Mouse (Mus musculus): Measurements from ENCODE around the gene Ints2. TPM values are rescaled to one million over a fixed set of nuclear protein-coding genes. Genes with fewer than 3 reads are reported as not detected.

The Ints2 gene
- polyA plus RNA-seq, 1 experiment from 2014 or later = 26.3 TPM

Other genes starting within 250 kb of the Ints2 start
- gene Brip1, start 56.4 kb downstream of the Ints2 start, polyA plus RNA-seq (2016; fragmentation: Nextera tagmentation; extraction: Ambion mirVana) = 8.9 and 9.5 TPM in 2 replicates
- gene Med13, start 100.0 kb upstream of the Ints2 start, polyA plus RNA-seq (2016; fragmentation: Nextera tagmentation; extraction: Ambion mirVana) = 4.4 and 4.5 TPM in 2 replicates
- 18.9 and 21.2 TPM in 2 replicates for gene Rnft1, start 227.1 kb upstream of the Ints2 start, polyA plus RNA-seq (2016; fragmentation: Nextera tagmentation; extraction: Ambion mirVana)

All from liver, embryonic 12.5 days (tissue).